Mouse (Mus musculus) T-helper 1 cell (primary cell): Measurements from ENCODE around the gene Was.
"Not testable (repeated sequence)": the region's sequence is repeated elsewhere in the genome, so short reads cannot be mapped to it uniquely, and the experiment has no call there.

Source experiments
- in situ Hi-C: fragments of 300-600 bp; cut with MboI, MseI; formaldehyde crosslinking; loops from one replicate; pipeline ENCODE4 v1.15.1; 2025; ENCODE audit warnings: high pct_unique_total_duplicates

Gene Was

DNA sequence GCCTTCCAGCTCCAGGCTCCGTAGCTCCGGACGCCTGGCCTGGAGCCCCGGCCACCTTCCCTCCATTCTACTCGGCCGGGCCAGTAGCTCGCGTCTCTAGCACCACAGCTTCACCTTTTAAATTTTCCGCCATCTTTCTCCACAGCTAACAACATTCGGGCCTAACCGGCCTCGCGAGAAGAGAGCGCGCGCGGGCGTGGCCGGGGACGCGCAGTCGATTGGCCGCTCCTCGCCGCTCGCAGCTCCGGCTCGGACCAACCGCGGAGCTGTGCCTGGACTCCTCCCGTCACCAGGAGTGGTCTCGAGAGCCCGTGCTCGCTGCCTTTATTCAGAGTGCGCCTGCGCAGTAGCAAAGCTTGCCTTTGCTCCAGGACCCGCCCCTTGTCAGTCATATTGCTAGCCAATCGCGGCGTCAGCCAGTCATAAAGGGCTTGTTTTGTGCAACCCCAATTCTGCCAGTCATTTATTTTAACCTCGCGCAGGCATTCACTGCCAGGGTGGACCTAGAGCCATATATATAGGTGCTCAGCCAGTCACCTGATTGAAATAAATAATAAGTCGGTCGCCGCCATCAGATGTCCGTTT is 15.8 kb downstream of the Was start, which contains the start of gene Suv39h1:
TSS of gene Suv39h1 (minus strand) at position 331 of the 585 bp plus-strand sequence.
- in situ Hi-C loops, result no loop called here

DNA sequence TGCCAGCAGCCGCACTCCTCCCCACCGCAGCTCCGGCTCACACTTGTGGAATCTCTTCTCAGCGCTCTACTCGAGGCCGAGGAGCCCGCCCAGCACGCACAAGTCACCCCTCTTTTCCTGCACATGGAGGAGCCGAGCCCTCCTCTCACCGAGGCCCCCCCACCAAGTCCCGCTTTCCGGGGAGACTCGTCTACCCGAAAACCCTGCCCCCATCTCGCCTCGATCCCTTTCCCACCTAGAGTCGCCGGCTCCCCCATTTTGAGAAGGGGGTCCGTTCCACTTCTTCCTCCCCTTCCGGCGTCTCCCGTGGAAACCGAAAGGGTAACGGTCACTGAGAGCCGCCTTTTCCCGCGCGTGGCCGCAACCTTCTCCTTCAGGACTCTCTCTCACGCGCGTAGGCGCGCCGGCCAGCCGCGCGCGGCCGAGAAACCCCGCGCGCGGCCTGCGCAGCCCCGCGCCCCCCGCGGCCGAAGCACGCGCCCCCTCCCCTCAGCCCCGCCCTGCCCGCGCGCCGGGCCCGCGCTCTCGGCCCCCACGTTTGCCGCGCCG is 16.3 kb downstream of the Was start:
- in situ Hi-C loops, result no loop called here

DNA sequence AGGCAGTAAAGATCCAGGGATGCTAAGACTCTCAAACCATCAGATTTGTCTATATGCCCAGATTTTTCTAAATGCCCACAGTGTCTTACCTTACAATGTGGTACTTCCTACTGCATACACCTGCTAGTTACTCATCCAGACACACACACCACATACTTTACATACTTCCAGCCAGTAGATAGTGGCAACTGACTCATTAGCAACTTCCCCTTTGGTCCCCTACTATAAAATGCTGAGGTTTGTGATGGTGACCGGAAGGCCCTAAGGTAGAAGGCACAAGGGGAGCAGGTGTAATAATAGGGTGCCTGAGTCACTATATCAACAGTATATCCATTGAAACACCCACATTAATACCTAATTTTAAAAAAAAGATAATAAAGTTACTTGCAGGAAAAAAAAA is 21.1 kb downstream of the Was start:
- in situ Hi-C loops, result no loop called here

DNA sequence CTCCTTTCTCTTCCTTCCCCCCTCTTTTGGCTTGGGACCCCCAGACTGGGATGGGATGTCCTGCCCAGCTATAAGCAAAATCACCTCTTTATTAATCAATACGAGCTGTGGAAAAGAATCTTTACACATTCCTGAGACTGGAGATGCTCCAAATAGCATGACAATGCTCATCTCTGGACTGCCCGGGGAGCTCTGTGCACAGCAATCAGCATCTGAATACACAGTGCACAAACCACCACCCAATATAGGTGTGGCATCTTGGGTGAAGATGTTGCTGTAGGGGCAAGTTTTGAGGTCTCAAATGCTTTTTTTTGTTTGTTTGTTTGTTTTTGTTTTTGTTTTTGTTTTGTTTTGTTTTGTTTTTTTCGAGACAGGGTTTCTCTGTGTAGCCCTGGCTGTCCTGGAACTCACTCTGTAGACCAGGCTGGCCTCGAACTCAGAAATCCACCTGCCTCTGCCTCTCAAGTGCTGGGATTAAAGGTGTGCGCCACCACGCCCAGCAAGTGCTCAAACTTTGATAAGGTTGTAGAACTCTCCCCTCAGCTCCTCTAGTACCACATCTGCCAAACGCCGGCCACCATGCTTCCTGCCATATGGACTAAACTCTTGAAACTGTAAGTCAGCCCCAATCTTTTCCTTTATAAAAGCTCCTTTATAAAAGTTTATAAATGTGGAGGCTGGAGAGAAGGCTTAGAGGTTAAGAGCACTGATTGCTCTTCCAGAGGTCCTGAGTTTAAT is 39.1 kb downstream of the Was start:
- in situ Hi-C loops, result not testable (repeated sequence)

DNA sequence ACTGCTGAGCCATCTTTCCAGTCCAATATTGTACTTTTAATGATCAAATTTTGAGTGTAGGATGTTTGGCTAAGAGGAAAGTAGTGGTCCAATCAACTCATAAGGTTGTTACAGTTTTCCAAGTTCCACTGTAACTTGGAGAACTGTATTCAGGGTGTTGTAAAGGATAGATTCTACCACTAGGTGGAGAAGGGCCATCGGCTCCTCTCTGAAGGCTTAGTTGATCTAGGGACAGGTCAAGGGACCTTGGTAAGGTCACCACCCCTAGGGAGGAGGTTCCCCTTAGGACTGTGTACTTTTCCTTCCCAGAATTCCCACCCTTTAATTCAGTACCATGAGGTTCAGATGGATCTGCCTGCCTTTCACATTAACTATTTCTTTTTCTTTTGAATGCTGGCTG is 57.3 kb downstream of the Was start:
- in situ Hi-C loops, result no loop called here
